Mouse (Mus musculus): ENCODE measurements at regions not wholly inside any gene's neighbourhood (a gene's known extent, or its start where the extent isn't known, plus 50 kb on each side); places are given as distances from the start of the nearest gene placed in this dataset.

- ATAC-seq (ENCODE audit: low FRiP score) (no peak), DNase-seq (ENCODE audit: low spot score, missing footprints) (no peak)
- H3K27me3 ChIP-seq (ENCODE audit: control insufficient read depth, insufficient read depth, low read length), result no peaks in the 10 kb centered on the region
- no peak overlapping the region for H3K9ac ChIP-seq (ENCODE audit: low read length)
- H3K4me2 ChIP-seq, result no peak overlapping the region
- H3K4me1 ChIP-seq (ENCODE audit: control insufficient read depth, insufficient read depth, low read length), result no peaks in the 10 kb centered on the region
- H3K27ac ChIP-seq (ENCODE audit: low read depth, low read length), result no peak overlapping the region
- 90% methylated on average over 3 of the region's 3 CpGs for WGBS
- H3K4me3 ChIP-seq (ENCODE audit: low read depth, low read length), result no peak overlapping the region
- H3K36me3 ChIP-seq (ENCODE audit: control insufficient read depth, insufficient read depth, low read length), result no peaks in the 10 kb centered on the region
- H3K9me3 ChIP-seq (ENCODE audit: control insufficient read depth, low read length), result no peaks in the 10 kb centered on the region
These were observed 1133.6 kb upstream of the A1bg start for GRCm38 (mm10) chr15:62056401-62056800.

DNA sequence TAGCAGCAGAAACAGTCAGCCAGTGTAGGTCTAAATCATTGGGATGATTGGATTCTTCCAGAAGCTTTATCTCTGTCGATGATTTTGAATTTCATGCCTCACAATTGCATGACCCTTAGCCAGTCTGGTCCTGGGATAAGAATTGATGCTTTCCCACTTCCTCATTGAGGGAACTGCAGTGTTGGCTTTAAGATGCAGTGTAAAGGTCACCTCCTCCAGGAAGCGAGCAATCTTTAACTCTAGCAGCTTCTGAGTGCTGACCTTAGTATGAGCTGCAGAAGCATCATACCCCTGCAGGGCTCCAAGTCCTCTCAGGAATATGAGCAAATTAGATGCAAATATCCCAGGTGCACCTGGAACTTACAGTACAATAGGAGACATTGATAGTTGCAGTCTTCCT is 1132.2 kb upstream of the A1bg start:
- Histone ChIP-seq H3K36me3 (ENCODE audit: control insufficient read depth, insufficient read depth, low read length) (no peaks in the 10 kb centered on the region), H3K9ac (ENCODE audit: low read length) (no peak overlapping the region), H3K27me3 (ENCODE audit: control insufficient read depth, insufficient read depth, low read length) (no peaks in the 10 kb centered on the region), H3K4me3 (ENCODE audit: low read depth, low read length) (no peak overlapping the region), H3K27ac (ENCODE audit: low read depth, low read length) (no peak overlapping the region), H3K4me2 (no peak overlapping the region), H3K9me3 (ENCODE audit: control insufficient read depth, low read length) (no peaks in the 10 kb centered on the region), H3K4me1 (ENCODE audit: control insufficient read depth, insufficient read depth, low read length) (no peaks in the 10 kb centered on the region)
- 91% methylated on average over 2 of the region's 2 CpGs for WGBS
- no peak for DNase-seq (ENCODE audit: low spot score, missing footprints)
- no peak for ATAC-seq (ENCODE audit: low FRiP score)

- no peak overlapping the region for H3K27ac ChIP-seq (ENCODE audit: low read depth, low read length)
- no peak for ATAC-seq (ENCODE audit: low FRiP score)
- no peak overlapping the region for H3K4me3 ChIP-seq (ENCODE audit: low read depth, low read length)
- 88% methylated on average over 8 of the region's 8 CpGs for WGBS
- peak; percentile 79 for DNase-seq (ENCODE audit: low spot score, missing footprints)
- no peak overlapping the region for H3K9ac ChIP-seq (ENCODE audit: low read length)
- no peaks in the 10 kb centered on the region for H3K27me3 ChIP-seq (ENCODE audit: control insufficient read depth, insufficient read depth, low read length)
- no peaks in the 10 kb centered on the region for H3K36me3 ChIP-seq (ENCODE audit: control insufficient read depth, insufficient read depth, low read length)
- H3K9me3 ChIP-seq (ENCODE audit: control insufficient read depth, low read length), result no peaks in the 10 kb centered on the region
- no peak overlapping the region for H3K4me2 ChIP-seq
- H3K4me1 ChIP-seq (ENCODE audit: control insufficient read depth, insufficient read depth, low read length), result no peaks in the 10 kb centered on the region
These were observed 1130.8 kb upstream of the A1bg start for GRCm38 (mm10) chr15:62053420-62054239.

DNA sequence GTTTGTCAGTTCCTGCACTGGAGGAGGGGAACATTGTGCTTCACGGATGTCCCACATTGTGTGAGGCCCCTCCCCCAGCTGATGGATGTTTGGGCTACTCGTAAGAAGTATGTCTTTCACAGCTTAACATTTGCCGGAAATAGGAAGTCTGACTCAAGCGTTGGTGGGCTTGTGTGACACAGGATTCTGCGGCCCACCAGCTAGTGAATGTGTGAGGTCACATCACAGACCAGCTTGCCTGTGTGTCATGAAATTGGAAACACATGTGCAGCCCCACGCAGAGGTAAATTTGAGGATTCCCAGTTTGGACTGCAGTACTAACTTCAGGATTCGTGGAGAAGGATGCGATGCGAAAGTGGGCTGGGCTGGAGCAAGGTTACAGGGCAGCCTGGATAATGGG is 1126.6 kb upstream of the A1bg start:
- ATAC-seq (ENCODE audit: low FRiP score), result no peak

GRCm38 (mm10) chr15:62048981-62049380 is 1126.2 kb upstream of the A1bg start:
- Histone ChIP-seq H3K9ac (ENCODE audit: low read length) (no peak overlapping the region), H3K27ac (ENCODE audit: low read depth, low read length) (no peak overlapping the region), H3K4me3 (ENCODE audit: low read depth, low read length) (no peak overlapping the region), H3K27me3 (ENCODE audit: control insufficient read depth, insufficient read depth, low read length) (no peaks in the 10 kb centered on the region), H3K9me3 (ENCODE audit: control insufficient read depth, low read length) (no peaks in the 10 kb centered on the region), H3K36me3 (ENCODE audit: control insufficient read depth, insufficient read depth, low read length) (no peaks in the 10 kb centered on the region), H3K4me2 (no peak overlapping the region), H3K4me1 (ENCODE audit: control insufficient read depth, insufficient read depth, low read length) (no peaks in the 10 kb centered on the region)
- 86% methylated on average over 4 of the region's 4 CpGs for WGBS
- ATAC-seq (ENCODE audit: low FRiP score) (no peak), DNase-seq (ENCODE audit: low spot score, missing footprints) (no peak)

More for the DNA sequence above, 1126.6 kb upstream of the A1bg start:
- H3K4me2 ChIP-seq, result no peak overlapping the region
- no peak overlapping the region for H3K27ac ChIP-seq (ENCODE audit: low read depth, low read length)
- H3K9ac ChIP-seq (ENCODE audit: low read length), result no peak overlapping the region
- H3K4me3 ChIP-seq (ENCODE audit: low read depth, low read length), result no peak overlapping the region
- WGBS, result 72% methylated on average over 9 of the region's 9 CpGs
- H3K9me3 ChIP-seq (ENCODE audit: control insufficient read depth, low read length), result no peaks in the 10 kb centered on the region
- no peak for DNase-seq (ENCODE audit: low spot score, missing footprints)
- H3K27me3 ChIP-seq (ENCODE audit: control insufficient read depth, insufficient read depth, low read length), result no peaks in the 10 kb centered on the region
- H3K4me1 ChIP-seq (ENCODE audit: control insufficient read depth, insufficient read depth, low read length), result no peaks in the 10 kb centered on the region
- H3K36me3 ChIP-seq (ENCODE audit: control insufficient read depth, insufficient read depth, low read length), result no peaks in the 10 kb centered on the region

- DNase-seq (ENCODE audit: low spot score, missing footprints) (no peak), ATAC-seq (ENCODE audit: low FRiP score) (no peak)
- Histone ChIP-seq H3K27me3 (ENCODE audit: control insufficient read depth, insufficient read depth, low read length) (no peaks in the 10 kb centered on the region), H3K9me3 (ENCODE audit: control insufficient read depth, low read length) (no peaks in the 10 kb centered on the region), H3K4me3 (ENCODE audit: low read depth, low read length) (no peak overlapping the region), H3K4me2 (no peak overlapping the region), H3K4me1 (ENCODE audit: control insufficient read depth, insufficient read depth, low read length) (no peaks in the 10 kb centered on the region), H3K36me3 (ENCODE audit: control insufficient read depth, insufficient read depth, low read length) (no peaks in the 10 kb centered on the region), H3K9ac (ENCODE audit: low read length) (no peak overlapping the region), H3K27ac (ENCODE audit: low read depth, low read length) (no peak overlapping the region)
- 77% methylated on average over 3 of the region's 3 CpGs for WGBS
These were observed 1123.5 kb upstream of the A1bg start for GRCm38 (mm10) chr15:62046276-62046675.

DNA sequence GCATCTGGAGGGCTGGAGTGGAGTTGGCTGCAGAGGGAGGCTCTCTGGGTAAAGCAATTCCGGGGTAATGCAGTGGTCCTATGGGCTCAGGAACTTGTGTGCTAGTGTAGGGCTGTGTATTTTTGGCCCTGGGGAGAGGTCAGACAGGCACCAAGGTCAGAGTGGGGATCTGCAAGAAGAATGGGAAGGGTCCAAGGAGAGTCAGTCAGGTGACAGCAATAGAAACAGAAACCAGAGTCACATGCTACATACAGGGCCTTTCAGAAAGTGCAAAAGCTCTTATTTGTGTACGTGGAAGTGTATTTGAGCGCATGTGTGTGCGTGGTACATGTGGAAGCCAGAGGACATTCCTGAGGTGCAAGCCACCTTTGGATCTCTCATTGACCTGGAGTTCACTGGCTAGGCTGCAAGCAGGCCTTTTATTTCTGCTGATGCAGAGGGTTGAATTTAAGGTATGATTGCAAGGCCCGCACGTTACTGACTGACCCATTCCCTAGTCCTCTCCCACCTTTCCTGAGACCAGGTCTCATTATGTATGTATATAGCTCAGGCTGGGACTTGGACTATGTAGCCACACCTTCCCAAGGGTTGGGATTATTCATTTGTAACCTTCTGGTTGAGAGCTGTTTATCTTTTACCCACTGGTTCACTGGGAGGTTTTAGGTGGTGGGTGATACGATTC is 1122.0 kb upstream of the A1bg start:
- 94% methylated on average over 7 of the region's 7 CpGs for WGBS
- Histone ChIP-seq H3K27me3 (ENCODE audit: control insufficient read depth, insufficient read depth, low read length) (no peaks in the 10 kb centered on the region), H3K9me3 (ENCODE audit: control insufficient read depth, low read length) (no peaks in the 10 kb centered on the region), H3K4me1 (ENCODE audit: control insufficient read depth, insufficient read depth, low read length) (no peaks in the 10 kb centered on the region), H3K4me2 (no peak overlapping the region), H3K36me3 (ENCODE audit: control insufficient read depth, insufficient read depth, low read length) (no peaks in the 10 kb centered on the region), H3K9ac (ENCODE audit: low read length) (no peak overlapping the region), H3K27ac (ENCODE audit: low read depth, low read length) (no peak overlapping the region), H3K4me3 (ENCODE audit: low read depth, low read length) (no peak overlapping the region)
- DNase-seq (ENCODE audit: low spot score, missing footprints) (no peak), ATAC-seq (ENCODE audit: low FRiP score) (no peak)

- Histone ChIP-seq H3K9ac (ENCODE audit: low read length) (no peak overlapping the region), H3K4me1 (ENCODE audit: control insufficient read depth, insufficient read depth, low read length) (no peaks in the 10 kb centered on the region), H3K4me2 (no peak overlapping the region), H3K27me3 (ENCODE audit: control insufficient read depth, insufficient read depth, low read length) (no peaks in the 10 kb centered on the region), H3K9me3 (ENCODE audit: control insufficient read depth, low read length) (no peaks in the 10 kb centered on the region), H3K36me3 (ENCODE audit: control insufficient read depth, insufficient read depth, low read length) (no peaks in the 10 kb centered on the region), H3K27ac (ENCODE audit: low read depth, low read length) (no peak overlapping the region), H3K4me3 (ENCODE audit: low read depth, low read length) (no peak overlapping the region)
- DNase-seq (ENCODE audit: low spot score, missing footprints), result no peak
- 84% methylated on average over 20 of the region's 20 CpGs for WGBS
- ATAC-seq (ENCODE audit: low FRiP score), result no peak
These were observed 1121.0 kb upstream of the A1bg start for GRCm38 (mm10) chr15:62043617-62044392.
